Mouse (Mus musculus): ENCODE measurements around the gene Tcp11l2.

Gene Tcp11l2

GRCm38 (mm10) chr10:84576395-84577070, at the start of gene Tcp11l2:
Tcp11l2 (plus strand) TSS chr10:84576626.
- peak; percentile 94 for DNase-seq

GRCm38 (mm10) chr10:84527070-84527469, 49.4 kb upstream of the Tcp11l2 start:
- no peak for DNase-seq

- no peak for DNase-seq
These were observed 48.8 kb upstream of the Tcp11l2 start for GRCm38 (mm10) chr10:84527631-84528030.

GRCm38 (mm10) chr10:84530388-84530787, 46.0 kb upstream of the Tcp11l2 start:
- DNase-seq, result no peak

- no peak for DNase-seq
These were observed 44.9 kb upstream of the Tcp11l2 start for GRCm38 (mm10) chr10:84531576-84531975.

GRCm38 (mm10) chr10:84532191-84532889, 44.1 kb upstream of the Tcp11l2 start:
- DNase-seq, result no peak

- DNase-seq, result peak; percentile 15
These were observed 43.2 kb upstream of the Tcp11l2 start for GRCm38 (mm10) chr10:84532911-84533882.

GRCm38 (mm10) chr10:84533912-84534671, 42.3 kb upstream of the Tcp11l2 start, which contains the start of gene Ckap4:
Ckap4 (minus strand) TSS chr10:84534062.
- DNase-seq, result peak; percentile 66

- DNase-seq, result no peak
These were observed 41.0 kb upstream of the Tcp11l2 start for GRCm38 (mm10) chr10:84535458-84535857.

GRCm38 (mm10) chr10:84535859-84536258, 40.6 kb upstream of the Tcp11l2 start:
- no peak for DNase-seq

GRCm38 (mm10) chr10:84539651-84540050, 36.8 kb upstream of the Tcp11l2 start:
- no peak for DNase-seq

- no peak for DNase-seq
These were observed 33.4 kb upstream of the Tcp11l2 start for GRCm38 (mm10) chr10:84542802-84543658.

GRCm38 (mm10) chr10:84544841-84545610, 31.4 kb upstream of the Tcp11l2 start:
- DNase-seq, result no peak

GRCm38 (mm10) chr10:84549146-84549919, 27.1 kb upstream of the Tcp11l2 start:
- DNase-seq, result no peak

- DNase-seq, result no peak
These were observed 26.5 kb upstream of the Tcp11l2 start for GRCm38 (mm10) chr10:84549920-84550293.

GRCm38 (mm10) chr10:84551846-84552245, 24.6 kb upstream of the Tcp11l2 start:
- no peak for DNase-seq

- no peak for DNase-seq
These were observed 23.9 kb upstream of the Tcp11l2 start for GRCm38 (mm10) chr10:84552477-84552876.

GRCm38 (mm10) chr10:84554291-84555009, 22.0 kb upstream of the Tcp11l2 start:
- peak; percentile 5 for DNase-seq

- DNase-seq, result no peak
These were observed 20.3 kb upstream of the Tcp11l2 start for GRCm38 (mm10) chr10:84556120-84556519.

All from thymus, postnatal 25 days (tissue).